Comparison of ENCODE assay signal across 9 mouse cellular contexts in the genomic region with DNA sequence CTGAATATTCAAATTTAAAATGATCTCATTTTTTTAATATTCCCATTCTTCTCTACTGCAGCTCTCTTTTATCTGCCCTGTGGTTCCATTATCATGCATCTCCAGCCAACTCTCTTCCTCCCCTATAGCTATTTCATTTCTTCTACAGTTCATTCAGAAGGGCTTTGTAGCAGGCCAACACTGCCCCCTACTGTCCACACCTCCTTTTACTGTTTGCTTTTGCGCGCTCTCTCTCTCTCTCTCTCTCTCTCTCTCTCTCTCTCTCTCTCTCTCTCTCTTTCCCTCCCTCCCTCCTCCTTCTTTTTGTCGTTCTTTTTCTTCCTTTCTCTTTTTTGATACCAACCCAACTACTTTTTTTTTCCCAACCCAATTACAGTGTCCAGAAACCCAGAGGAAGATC. TPM values are rescaled to one million over a fixed set of nuclear protein-coding genes. Genes with fewer than 3 reads are reported as not detected.
DNase-seq lines count a peak whose midpoint lies in the region; ATAC-seq lines count a peak whose summit lies in the region.
"Had no signal": no experiment of that assay in that cellular context is flagged by ENCODE, and none has a peak within 500 bp of the region (broad histone marks: within the 10 kb centered on the region; RNA-seq: fewer than 3 reads in every experiment).

No protein-coding gene starts in this region.

- H3K27me3 ChIP-seq in kidney, embryonic 14.5 days (ENCODE audit: control insufficient read depth, insufficient read depth, low read length): no peaks in the 10 kb centered on the region
- no peaks in the 10 kb centered on the region for H3K27me3 ChIP-seq in neural tube, embryonic 11.5 days (ENCODE audit: control insufficient read depth, insufficient read depth, low read length)

- H3K4me2 ChIP-seq in kidney, embryonic 14.5 days (replicated peaks; ENCODE audit: low read depth, low read length): no peak overlapping the region
- no peak overlapping the region for H3K4me2 ChIP-seq in neural tube, embryonic 11.5 days (ENCODE audit: low read depth)

- H3K4me1 ChIP-seq in kidney, embryonic 14.5 days (ENCODE audit: control insufficient read depth, insufficient read depth, low read length): no peaks in the 10 kb centered on the region
- no peaks in the 10 kb centered on the region for H3K4me1 ChIP-seq in neural tube, embryonic 11.5 days (ENCODE audit: control insufficient read depth, insufficient read depth, low read length)

- intact Hi-C loops in left cerebral cortex, postnatal 10 days (cut with DNase I): loop anchor here (1.0 to 10.0 kb wide), 3 partner anchors 89 to 719 kb away; a partner anchor contains a TSS

- H3K27ac ChIP-seq in kidney, embryonic 14.5 days (ENCODE audit: low read depth, low read length): no peak overlapping the region
- no peak overlapping the region for H3K27ac ChIP-seq in neural tube, embryonic 11.5 days (ENCODE audit: low read depth, low read length)

- no peaks in the 10 kb centered on the region for H3K9me3 ChIP-seq in kidney, embryonic 14.5 days (ENCODE audit: control insufficient read depth, low read length)
- H3K9me3 ChIP-seq in neural tube, embryonic 11.5 days (ENCODE audit: control insufficient read depth, low read length): no peaks in the 10 kb centered on the region

- H3K4me3 ChIP-seq in kidney, embryonic 14.5 days (ENCODE audit: low read length): no peak overlapping the region
- no peak overlapping the region for H3K4me3 ChIP-seq in neural tube, embryonic 11.5 days (ENCODE audit: low read depth, low read length)
- H3K4me3 ChIP-seq: erythroblast, embryonic 14.5 days had no signal

- 4% methylated on average over 3 of the region's 3 CpGs for WGBS in kidney, embryonic 14.5 days
- WGBS in neural tube, embryonic 11.5 days: 5% methylated on average over 3 of the region's 3 CpGs

- no peak overlapping the region for H3K9ac ChIP-seq in kidney, embryonic 14.5 days (ENCODE audit: low read depth, low read length)
- no peak overlapping the region for H3K9ac ChIP-seq in neural tube, embryonic 11.5 days (ENCODE audit: low read length)

- no peaks in the 10 kb centered on the region for H3K36me3 ChIP-seq in kidney, embryonic 14.5 days (ENCODE audit: control insufficient read depth, insufficient read depth, low read length)
- no peaks in the 10 kb centered on the region for H3K36me3 ChIP-seq in neural tube, embryonic 11.5 days (ENCODE audit: control insufficient read depth, insufficient read depth, low read length)

- ATAC-seq in kidney, embryonic 14.5 days (ENCODE audit: low FRiP score, low TSS enrichment): no peak
- no peak for ATAC-seq in neural tube, embryonic 11.5 days (ENCODE audit: insufficient read depth, low FRiP score, low TSS enrichment)

- DNase-seq in kidney, adult 18-20 months: peak; percentile 73
- DNase-seq in adrenal gland, adult 2 months: peak; percentile 70
- DNase-seq in embryo, embryonic 11 days: peak; percentile 79
- DNase-seq in heart, postnatal 4 days: peak; percentile 88
- DNase-seq in left cerebral cortex, postnatal 10 days (ENCODE audit: extremely low spot score in 1 of 2, low spot score in 2 of 2): peak; percentile 54 to 79
- DNase-seq in neural tube, embryonic 11.5 days (ENCODE audit: low spot score): peak; percentile 73
- DNase-seq in thymus, postnatal 0 days (ENCODE audit: low spot score): peak; percentile 84

RNA-seq across cellular contexts. Expression of a gene that starts 21.4 kb away (rescaled TPM):
- polyA plus RNA-seq in kidney, embryonic 14.5 days (2014; fragmentation: Nextera tagmentation; extraction: Ambion mirVana): 0.04 TPM in 1 of 2 replicates, not detected in the other
- total RNA-seq in adrenal gland, adult 2 months (2021): not detected
- not detected in 2 replicates for polyA plus RNA-seq in adrenal gland, adult 2 months (2012; rRNA removed)
- not detected for total RNA-seq in heart, postnatal 4 days (2021)
- not detected for total RNA-seq in left cerebral cortex, postnatal 10 days (2021)
- polyA plus RNA-seq in neural tube, embryonic 11.5 days (2014; fragmentation: Nextera tagmentation; extraction: Ambion mirVana): 0.05 and 0.07 TPM in 2 replicates
- 0.46 and 0.55 TPM in 2 replicates for polyA plus RNA-seq in thymus, postnatal 0 days (2015; fragmentation: Nextera tagmentation; extraction: Ambion mirVana)
- polyA plus RNA-seq: erythroblast, embryonic 14.5 days had no signal
